Mouse (Mus musculus) heart, postnatal 25 days (tissue): ENCODE data around the gene Nfam1. TPM values are rescaled to one million over a fixed set of nuclear protein-coding genes. Genes with fewer than 3 reads are reported as not detected.
"Not testable (repeated sequence)": the region's sequence is repeated elsewhere in the genome, so short reads cannot be mapped to it uniquely, and the experiment has no call there.

ENCODE experiments used
- DNase-seq: peaks from one replicate; pipeline ENCODE4 v3.0.0; 2022; ENCODE audit warnings: low spot score
- intact Hi-C: fragments of 180-260 bp; cut with DNase I; formaldehyde crosslinking; loops from one replicate; pipeline ENCODE4 v1.15.1; 2025
- total RNA-seq, 2 experiments: library from RNA; stranded (reverse); gene quantifications; 2 replicates each; pipeline ENCODE4 v1.2.3; 2021

Nfam1 gene
- 1 to 10 TPM; 2.9 TPM for total RNA-seq

DNA sequence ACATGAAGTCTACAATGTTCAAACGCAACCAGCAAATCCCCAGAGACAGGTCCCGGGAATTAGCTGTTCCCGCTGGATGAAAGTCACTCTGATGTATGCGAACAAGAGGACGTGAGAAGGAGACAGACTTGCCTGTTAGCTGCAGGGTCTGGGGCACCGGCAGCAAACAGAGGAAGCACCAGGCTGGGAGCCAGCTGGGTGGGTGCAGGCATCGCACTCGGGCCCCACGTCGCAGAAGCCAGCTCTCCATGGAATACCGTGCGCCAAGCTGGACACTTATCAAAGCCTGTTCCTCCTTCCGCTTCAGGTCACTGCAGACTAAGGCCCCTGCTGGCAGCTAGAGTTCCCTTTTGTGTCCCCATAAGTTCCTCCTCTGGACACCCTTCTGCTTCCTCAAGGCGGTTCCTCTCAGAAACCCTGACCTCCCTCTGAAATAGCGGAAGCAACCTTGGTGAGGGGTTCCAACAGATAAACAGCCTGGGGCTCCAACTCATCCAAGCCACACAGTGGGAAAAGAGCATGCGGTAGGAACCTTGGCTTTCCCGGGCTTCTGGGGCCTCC is at the start of gene Nfam1:
Gene Nfam1 (minus strand): TSS at position 326 of the 561 bp plus-strand sequence.
- no peak for DNase-seq

GRCm38 (mm10) chr15:83075607-83076525 is 42.8 kb upstream of the Nfam1 start:
- no peak for DNase-seq
- intact Hi-C loops, result no loop called here

More for the DNA sequence above, at the start of gene Nfam1:
- intact Hi-C loops, result no loop called here

GRCm38 (mm10) chr15:83074179-83074578 is 41.1 kb upstream of the Nfam1 start:
- DNase-seq, result no peak
- intact Hi-C loops, result no loop called here

- DNase-seq, result no peak
- intact Hi-C loops, result no loop called here
Measured at GRCm38 (mm10) chr15:83071752-83072151, 38.6 kb upstream of the Nfam1 start.

GRCm38 (mm10) chr15:83070942-83071341 is 37.8 kb upstream of the Nfam1 start:
- intact Hi-C loops, result no loop called here
- DNase-seq, result peak; percentile 12

- intact Hi-C loops, result no loop called here
Measured at GRCm38 (mm10) chr15:83068270-83068669, 35.2 kb upstream of the Nfam1 start.

GRCm38 (mm10) chr15:83065543-83065942 is 32.4 kb upstream of the Nfam1 start:
- intact Hi-C loops, result no loop called here
- DNase-seq, result no peak

More at GRCm38 (mm10) chr15:83068270-83068669, 35.2 kb upstream of the Nfam1 start:
- DNase-seq, result no peak

DNA sequence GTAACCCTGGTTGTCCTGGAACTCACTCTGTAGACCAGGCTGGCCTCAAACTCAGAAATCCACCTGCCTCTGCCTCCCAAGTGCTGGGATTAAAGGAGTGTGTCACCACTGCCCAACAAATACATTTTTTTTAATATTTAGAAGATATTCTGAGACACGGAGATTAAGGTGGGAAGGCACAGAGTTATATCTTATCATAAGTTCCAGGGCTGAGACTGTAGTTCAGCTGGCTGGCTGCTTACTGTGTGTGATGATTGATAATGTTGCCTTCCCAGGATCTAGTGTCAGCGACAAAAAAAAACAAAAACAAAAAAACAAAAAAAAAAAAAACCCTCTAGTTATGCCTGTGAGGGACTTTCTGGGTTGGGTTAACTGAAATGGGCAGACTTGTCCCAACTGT is 29.5 kb upstream of the Nfam1 start:
- DNase-seq, intact Hi-C loops: not testable (repeated sequence)

DNA sequence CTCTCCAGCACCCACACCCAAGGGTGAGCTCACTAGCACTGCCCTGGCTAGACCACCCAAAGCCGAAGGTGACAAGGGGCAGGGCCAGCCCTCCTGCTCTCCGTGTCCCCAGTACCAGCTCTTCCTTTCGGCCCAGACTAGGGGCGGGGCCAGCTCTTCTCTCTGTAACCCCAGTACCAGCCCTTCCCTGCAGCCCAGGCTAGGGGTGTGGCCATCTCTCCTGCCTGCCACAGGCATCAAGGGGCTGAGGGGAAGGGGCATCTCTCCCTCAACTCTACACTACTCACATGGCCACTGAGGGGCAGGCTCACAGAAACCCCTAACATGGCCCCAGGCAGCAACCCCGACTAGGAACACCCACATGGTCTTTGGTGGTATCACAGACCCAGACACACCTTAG is 28.6 kb upstream of the Nfam1 start:
- no peak for DNase-seq
- intact Hi-C loops, result no loop called here

GRCm38 (mm10) chr15:83059233-83059660 is 26.1 kb upstream of the Nfam1 start:
- intact Hi-C loops, result no loop called here

GRCm38 (mm10) chr15:83057533-83057932 is 24.4 kb upstream of the Nfam1 start:
- intact Hi-C loops, result no loop called here

More at GRCm38 (mm10) chr15:83059233-83059660, 26.1 kb upstream of the Nfam1 start:
- DNase-seq, result no peak

DNA sequence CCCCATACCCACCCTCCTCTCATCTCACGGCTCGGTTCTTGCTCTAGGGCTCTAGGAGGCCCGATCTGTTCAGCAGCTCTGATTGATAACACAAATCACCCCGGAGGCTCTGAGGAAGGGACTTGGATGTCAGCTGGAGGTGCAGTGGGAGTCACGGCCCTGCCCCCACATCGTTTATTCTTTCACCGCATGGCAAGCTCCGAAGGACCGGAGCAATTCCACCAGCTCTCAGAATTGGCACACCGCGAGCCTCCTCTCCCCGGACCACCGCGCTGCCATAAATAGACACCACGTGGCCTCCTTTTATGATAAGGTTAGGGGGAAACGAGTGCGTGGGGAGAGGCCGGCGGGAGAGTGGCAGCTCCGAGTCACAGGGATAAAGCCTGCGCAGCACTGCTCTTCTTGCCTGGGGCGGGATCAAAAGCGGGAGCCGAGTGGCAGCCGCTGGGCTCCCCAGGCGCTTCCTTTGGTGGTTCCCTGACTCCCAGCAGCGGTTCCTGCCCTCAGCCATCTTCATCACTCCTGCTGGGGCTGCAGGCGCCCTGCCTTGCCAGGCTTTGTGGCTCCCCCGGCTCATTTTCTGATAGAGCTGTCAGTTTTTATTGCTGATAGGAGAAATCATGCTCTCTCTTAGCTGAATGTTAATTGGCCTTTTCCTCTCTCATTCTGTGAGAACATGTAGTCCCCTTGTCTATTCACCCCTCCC is 23.4 kb upstream of the Nfam1 start:
- DNase-seq, result no peak
- intact Hi-C loops, result no loop called here

More at GRCm38 (mm10) chr15:83057533-83057932, 24.4 kb upstream of the Nfam1 start:
- no peak for DNase-seq

GRCm38 (mm10) chr15:83055569-83055968 is 22.5 kb upstream of the Nfam1 start:
- intact Hi-C loops, result no loop called here

GRCm38 (mm10) chr15:83053261-83053660 is 20.2 kb upstream of the Nfam1 start:
- intact Hi-C loops, result no loop called here

More at GRCm38 (mm10) chr15:83055569-83055968, 22.5 kb upstream of the Nfam1 start:
- no peak for DNase-seq

DNA sequence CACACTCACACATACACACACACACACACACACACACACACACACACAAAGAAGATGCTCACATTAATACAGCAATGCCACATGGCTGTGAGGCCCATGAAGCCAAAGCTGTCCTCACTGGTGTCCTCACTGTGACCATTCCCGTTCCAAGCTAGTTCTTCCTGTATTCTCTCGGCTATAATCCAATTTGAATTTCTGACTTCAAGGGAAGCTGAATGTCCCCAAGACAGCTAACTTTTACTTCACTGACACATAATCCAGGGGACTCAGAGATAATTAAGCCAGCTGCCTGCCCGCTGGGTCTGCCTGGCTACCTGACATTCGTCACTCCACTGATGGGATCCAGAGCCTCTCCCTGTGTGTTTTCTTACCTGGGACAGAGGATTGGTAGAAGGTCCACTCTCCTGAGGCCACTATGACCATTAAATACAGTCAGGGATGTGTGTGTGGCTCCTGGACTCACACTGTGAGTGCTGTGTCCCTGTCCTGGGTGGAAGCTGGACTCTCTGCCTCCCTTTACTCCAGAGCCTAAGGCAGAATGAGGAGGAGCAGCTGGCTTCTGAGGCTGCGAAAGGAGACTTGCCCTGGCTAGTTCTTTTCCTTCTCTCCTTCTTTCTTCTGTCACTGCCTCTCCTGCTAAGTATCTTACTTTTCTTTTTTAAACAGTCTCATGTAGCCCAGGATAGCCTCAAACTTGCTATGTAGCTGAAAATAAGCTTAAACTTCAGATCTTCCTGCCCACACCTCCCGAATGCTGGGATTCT is 19.4 kb upstream of the Nfam1 start:
- intact Hi-C loops, result no loop called here
- no peak for DNase-seq

More at GRCm38 (mm10) chr15:83053261-83053660, 20.2 kb upstream of the Nfam1 start:
- DNase-seq, result no peak

GRCm38 (mm10) chr15:83046730-83047129 is 13.6 kb upstream of the Nfam1 start:
- intact Hi-C loops, result no loop called here

DNA sequence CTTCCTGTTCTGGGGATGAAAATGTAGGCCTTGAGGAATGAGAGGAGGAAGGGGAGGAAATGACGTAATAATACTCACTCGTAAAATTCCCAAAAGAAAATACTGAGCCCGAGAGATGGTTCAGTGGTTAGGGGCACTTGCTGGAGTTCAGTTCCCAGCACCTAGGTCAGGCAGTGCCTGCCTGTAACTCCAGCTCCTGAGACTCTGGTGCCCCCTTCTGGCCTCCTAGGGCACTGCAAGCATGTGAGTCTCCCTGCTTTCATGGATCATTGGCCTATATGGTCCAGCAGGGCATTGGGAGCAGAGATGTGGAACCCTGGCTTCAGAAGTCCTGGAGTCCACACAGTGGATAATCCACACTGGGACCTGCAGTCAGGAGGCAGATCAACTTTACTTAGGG is 13.2 kb upstream of the Nfam1 start:
- no peak for DNase-seq
- intact Hi-C loops, result no loop called here

More at GRCm38 (mm10) chr15:83046730-83047129, 13.6 kb upstream of the Nfam1 start:
- DNase-seq, result no peak

GRCm38 (mm10) chr15:83045565-83045964 is 12.5 kb upstream of the Nfam1 start:
- DNase-seq, intact Hi-C loops: not testable (repeated sequence)

GRCm38 (mm10) chr15:83043362-83043708 is 10.2 kb upstream of the Nfam1 start:
- DNase-seq, result no peak
- intact Hi-C loops, result loop anchor here (5.0 kb wide), 2 partner anchors 54 to 164 kb away; no protein-coding TSS in a partner anchor
